Mouse (Mus musculus): Measurements from ENCODE around the gene Rora. TPM values are rescaled to one million over a fixed set of nuclear protein-coding genes. Genes with fewer than 3 reads are reported as not detected.
A peak's percentile ranks its signal among the peaks of the same experiment; 100 is the strongest.

The Rora gene
- polyA plus RNA-seq, 1 experiment from 2014 or later: 12.3 TPM

- Histone ChIP-seq H3K4me3 (ENCODE audit: low read depth, low read length) (no peak overlapping the region), H3K9me3 (ENCODE audit: control insufficient read depth, low read length) (no peaks in the 10 kb centered on the region), H3K27ac (replicated peaks; ENCODE audit: low read depth, low read length) (no peak overlapping the region), H3K9ac (ENCODE audit: low read depth, low read length) (no peak overlapping the region), H3K4me2 (ENCODE audit: low read depth, low read length) (no peak overlapping the region), H3K36me3 (ENCODE audit: control insufficient read depth, insufficient read depth, low read length) (no peaks in the 10 kb centered on the region), H3K27me3 (replicated peaks; ENCODE audit: control insufficient read depth, insufficient read depth, low read length) (no peaks in the 10 kb centered on the region), H3K4me1 (ENCODE audit: control insufficient read depth, insufficient read depth, low read length) (no peaks in the 10 kb centered on the region; the same call in 1 of the 2 replicates)
- 65% methylated on average over 6 of the region's 6 CpGs for WGBS
- ATAC-seq (ENCODE audit: low read depth) (no peak; the same call in 1 of the 2 replicates), DNase-seq (ENCODE audit: low spot score) (no peak)
Measured at GRCm38 (mm10) chr9:68804229-68804628, 150.6 kb downstream of the Rora start.

- Histone ChIP-seq H3K27ac (replicated peaks; ENCODE audit: low read depth, low read length) (no peak overlapping the region), H3K36me3 (ENCODE audit: control insufficient read depth, insufficient read depth, low read length) (no peaks in the 10 kb centered on the region), H3K4me1 (ENCODE audit: control insufficient read depth, insufficient read depth, low read length) (no peaks in the 10 kb centered on the region; the same call in 1 of the 2 replicates), H3K27me3 (replicated peaks; ENCODE audit: control insufficient read depth, insufficient read depth, low read length) (no peaks in the 10 kb centered on the region), H3K4me2 (ENCODE audit: low read depth, low read length) (no peak overlapping the region; the same call in 1 of the 2 replicates), H3K9ac (ENCODE audit: low read depth, low read length) (no peak overlapping the region), H3K4me3 (ENCODE audit: low read depth, low read length) (no peak overlapping the region), H3K9me3 (ENCODE audit: control insufficient read depth, low read length) (no peaks in the 10 kb centered on the region)
- ATAC-seq (ENCODE audit: low read depth): 0 out of 2 replicates have a peak, but pooled peaks have one; percentile 15
- peak; percentile 67 for DNase-seq (ENCODE audit: low spot score)
- WGBS: 30% methylated on average over 5 of the region's 5 CpGs
Measured at GRCm38 (mm10) chr9:68805776-68806175, 152.2 kb downstream of the Rora start.

GRCm38 (mm10) chr9:68807735-68808134 is 154.1 kb downstream of the Rora start:
- Histone ChIP-seq H3K9me3 (ENCODE audit: control insufficient read depth, low read length) (no peaks in the 10 kb centered on the region), H3K27ac (replicated peaks; ENCODE audit: low read depth, low read length) (no peak overlapping the region), H3K4me1 (ENCODE audit: control insufficient read depth, insufficient read depth, low read length) (peaks cover 7% of the 10 kb centered on the region), H3K36me3 (ENCODE audit: control insufficient read depth, insufficient read depth, low read length) (no peaks in the 10 kb centered on the region), H3K9ac (ENCODE audit: low read depth, low read length) (no peak overlapping the region), H3K4me2 (ENCODE audit: low read depth, low read length) (no peak overlapping the region), H3K27me3 (replicated peaks; ENCODE audit: control insufficient read depth, insufficient read depth, low read length) (0 out of 2 replicates have a peak, but pooled peaks cover 6% of the 10 kb centered on the region), H3K4me3 (ENCODE audit: low read depth, low read length) (no peak overlapping the region)
- DNase-seq (ENCODE audit: low spot score) (no peak), ATAC-seq (ENCODE audit: low read depth) (no peak)
- WGBS: 92% methylated on average over 2 of the region's 2 CpGs

- Histone ChIP-seq H3K4me2 (ENCODE audit: low read depth, low read length) (no peak overlapping the region), H3K36me3 (ENCODE audit: control insufficient read depth, insufficient read depth, low read length) (no peaks in the 10 kb centered on the region), H3K27me3 (replicated peaks; ENCODE audit: control insufficient read depth, insufficient read depth, low read length) (0 out of 2 replicates have a peak, but pooled peaks cover 6% of the 10 kb centered on the region), H3K9me3 (ENCODE audit: control insufficient read depth, low read length) (no peaks in the 10 kb centered on the region), H3K4me3 (ENCODE audit: low read depth, low read length) (no peak overlapping the region), H3K4me1 (ENCODE audit: control insufficient read depth, insufficient read depth, low read length) (peaks cover 16% of the 10 kb centered on the region), H3K27ac (replicated peaks; ENCODE audit: low read depth, low read length) (no peak overlapping the region), H3K9ac (ENCODE audit: low read depth, low read length) (no peak overlapping the region)
- DNase-seq (ENCODE audit: low spot score) (no peak), ATAC-seq (ENCODE audit: low read depth) (no peak)
- 71% methylated on average over 5 of the region's 5 CpGs for WGBS
Measured at GRCm38 (mm10) chr9:68809536-68809935, 155.9 kb downstream of the Rora start.

GRCm38 (mm10) chr9:68814723-68815122 is 161.1 kb downstream of the Rora start:
- WGBS: 100% methylated on average over 1 of the region's 1 CpGs
- ATAC-seq (ENCODE audit: low read depth): no peak
- H3K27ac ChIP-seq (replicated peaks; ENCODE audit: low read depth, low read length): no peak overlapping the region

GRCm38 (mm10) chr9:68815877-68816276 is 162.3 kb downstream of the Rora start:
- no peak overlapping the region for H3K9ac ChIP-seq (ENCODE audit: low read depth, low read length)
- peaks cover 24% of the 10 kb centered on the region for H3K4me1 ChIP-seq (ENCODE audit: control insufficient read depth, insufficient read depth, low read length)
- H3K4me2 ChIP-seq (ENCODE audit: low read depth, low read length): no peak overlapping the region
- H3K27ac ChIP-seq (replicated peaks; ENCODE audit: low read depth, low read length): no peak overlapping the region
- peak; percentile 25 for DNase-seq (ENCODE audit: low spot score)
- 58% methylated on average over 9 of the region's 9 CpGs for WGBS
- no peak for ATAC-seq (ENCODE audit: low read depth)
- no peak overlapping the region for H3K4me3 ChIP-seq (ENCODE audit: low read depth, low read length)
- H3K9me3 ChIP-seq (ENCODE audit: control insufficient read depth, low read length): no peaks in the 10 kb centered on the region
- H3K36me3 ChIP-seq (ENCODE audit: control insufficient read depth, insufficient read depth, low read length): no peaks in the 10 kb centered on the region
- H3K27me3 ChIP-seq (replicated peaks; ENCODE audit: control insufficient read depth, insufficient read depth, low read length): 0 out of 2 replicates have a peak, but pooled peaks cover 6% of the 10 kb centered on the region

More at GRCm38 (mm10) chr9:68814723-68815122, 161.1 kb downstream of the Rora start:
- no peak for DNase-seq (ENCODE audit: low spot score)
- Histone ChIP-seq H3K9ac (ENCODE audit: low read depth, low read length) (no peak overlapping the region), H3K4me1 (ENCODE audit: control insufficient read depth, insufficient read depth, low read length) (peaks cover 24% of the 10 kb centered on the region), H3K36me3 (ENCODE audit: control insufficient read depth, insufficient read depth, low read length) (no peaks in the 10 kb centered on the region), H3K4me2 (ENCODE audit: low read depth, low read length) (no peak overlapping the region), H3K9me3 (ENCODE audit: control insufficient read depth, low read length) (no peaks in the 10 kb centered on the region), H3K4me3 (ENCODE audit: low read depth, low read length) (no peak overlapping the region), H3K27me3 (replicated peaks; ENCODE audit: control insufficient read depth, insufficient read depth, low read length) (0 out of 2 replicates have a peak, but pooled peaks cover 6% of the 10 kb centered on the region)

- Histone ChIP-seq H3K27ac (replicated peaks; ENCODE audit: low read depth, low read length) (no peak overlapping the region), H3K4me1 (ENCODE audit: control insufficient read depth, insufficient read depth, low read length) (peaks cover 8% of the 10 kb centered on the region; the same call in 1 of the 2 replicates), H3K27me3 (replicated peaks; ENCODE audit: control insufficient read depth, insufficient read depth, low read length) (no peaks in the 10 kb centered on the region), H3K9me3 (ENCODE audit: control insufficient read depth, low read length) (no peaks in the 10 kb centered on the region), H3K36me3 (ENCODE audit: control insufficient read depth, insufficient read depth, low read length) (no peaks in the 10 kb centered on the region), H3K4me2 (ENCODE audit: low read depth, low read length) (no peak overlapping the region), H3K9ac (ENCODE audit: low read depth, low read length) (no peak overlapping the region), H3K4me3 (ENCODE audit: low read depth, low read length) (no peak overlapping the region)
- ATAC-seq (ENCODE audit: low read depth): no peak
- 78% methylated on average over 4 of the region's 4 CpGs for WGBS
- no peak for DNase-seq (ENCODE audit: low spot score)
Measured at GRCm38 (mm10) chr9:68820036-68820435, 166.4 kb downstream of the Rora start.

GRCm38 (mm10) chr9:68820478-68820877 is 166.9 kb downstream of the Rora start:
- DNase-seq (ENCODE audit: low spot score) (no peak), ATAC-seq (ENCODE audit: low read depth) (no peak)
- Histone ChIP-seq H3K27me3 (replicated peaks; ENCODE audit: control insufficient read depth, insufficient read depth, low read length) (no peaks in the 10 kb centered on the region), H3K9ac (ENCODE audit: low read depth, low read length) (no peak overlapping the region), H3K36me3 (ENCODE audit: control insufficient read depth, insufficient read depth, low read length) (no peaks in the 10 kb centered on the region), H3K4me3 (ENCODE audit: low read depth, low read length) (no peak overlapping the region), H3K9me3 (ENCODE audit: control insufficient read depth, low read length) (no peaks in the 10 kb centered on the region), H3K27ac (replicated peaks; ENCODE audit: low read depth, low read length) (no peak overlapping the region), H3K4me1 (ENCODE audit: control insufficient read depth, insufficient read depth, low read length) (peaks cover 8% of the 10 kb centered on the region; the same call in 1 of the 2 replicates), H3K4me2 (ENCODE audit: low read depth, low read length) (no peak overlapping the region)

GRCm38 (mm10) chr9:68821388-68821787 is 167.8 kb downstream of the Rora start:
- WGBS: 80% methylated on average over 1 of the region's 1 CpGs
- H3K36me3 ChIP-seq (ENCODE audit: control insufficient read depth, insufficient read depth, low read length): no peaks in the 10 kb centered on the region
- DNase-seq (ENCODE audit: low spot score): no peak
- peaks cover 4% of the 10 kb centered on the region; the same call in 1 of the 2 replicates for H3K4me1 ChIP-seq (ENCODE audit: control insufficient read depth, insufficient read depth, low read length)
- H3K4me3 ChIP-seq (ENCODE audit: low read depth, low read length): no peak overlapping the region
- no peak for ATAC-seq (ENCODE audit: low read depth)
- H3K9me3 ChIP-seq (ENCODE audit: control insufficient read depth, low read length): no peaks in the 10 kb centered on the region
- no peaks in the 10 kb centered on the region for H3K27me3 ChIP-seq (replicated peaks; ENCODE audit: control insufficient read depth, insufficient read depth, low read length)
- no peak overlapping the region for H3K9ac ChIP-seq (ENCODE audit: low read depth, low read length)
- no peak overlapping the region for H3K4me2 ChIP-seq (ENCODE audit: low read depth, low read length)
- H3K27ac ChIP-seq (replicated peaks; ENCODE audit: low read depth, low read length): no peak overlapping the region
